Mouse (Mus musculus) G1E-ER4 (cell line): Measurements from ENCODE around the gene Rapgefl1. TPM values are rescaled to one million over a fixed set of nuclear protein-coding genes. Genes with fewer than 3 reads are reported as not detected.

Experiments
- GATA1 ChIP-seq: IDR thresholded peaks from one replicate; pipeline ENCODE4 v1.8.0; 2012; ENCODE audit warnings: low read length, inconsistent platforms
- polyA plus RNA-seq: library from polyadenylated mRNA; stranded (reverse); fragments of >175 nt; gene quantifications from 2 replicates; pipeline ENCODE4 v1.2.3, GENCODE M21; 2012

Rapgefl1 gene
- polyA plus RNA-seq, 1 experiment, result 0.12 TPM

GRCm38 (mm10) chr11:98869906-98870305 is 33.3 kb downstream of the Rapgefl1 start:
- no peak for TF ChIP-seq GATA1

DNA sequence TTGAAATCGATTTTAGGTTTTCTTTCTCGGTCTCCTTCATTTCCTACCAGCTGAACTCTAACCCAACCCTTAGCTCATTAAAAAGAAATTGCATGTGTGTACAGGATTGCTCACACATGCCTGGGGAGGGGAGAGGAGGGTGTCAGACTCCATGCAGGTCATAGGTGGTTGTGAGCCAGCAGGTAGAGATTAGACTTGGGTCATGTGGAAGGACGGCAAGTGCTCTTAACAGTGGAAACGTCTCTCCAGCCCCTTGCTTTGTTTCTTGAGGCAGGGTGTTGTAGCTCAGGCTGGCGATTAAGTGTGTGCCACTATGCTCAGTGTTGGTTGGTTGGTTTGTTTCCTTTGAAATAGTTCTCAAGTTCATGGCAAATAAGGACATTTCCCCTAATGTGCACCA is 34.2 kb downstream of the Rapgefl1 start:
- TF ChIP-seq GATA1, result no peak

GRCm38 (mm10) chr11:98871416-98871815 is 34.8 kb downstream of the Rapgefl1 start:
- no peak for TF ChIP-seq GATA1

DNA sequence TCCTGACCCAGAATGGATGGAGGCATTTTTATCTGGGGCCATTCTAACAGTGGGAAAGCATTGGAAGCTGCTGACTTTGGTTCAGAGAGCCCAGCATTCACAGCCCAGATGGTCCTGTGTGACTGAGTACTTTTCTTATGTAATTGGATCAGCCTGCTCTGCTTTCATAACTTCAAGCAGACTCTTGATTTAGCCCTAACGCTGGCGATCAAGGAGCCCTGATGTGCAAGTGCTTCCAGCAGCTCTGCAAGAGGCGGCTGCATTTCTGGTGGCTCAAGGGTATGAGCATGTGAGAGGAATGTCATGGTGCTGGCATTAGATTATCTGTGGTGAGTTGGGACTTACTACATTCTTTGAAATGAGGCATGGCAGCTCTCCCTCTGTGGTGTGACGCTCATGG is 35.5 kb downstream of the Rapgefl1 start:
- no peak for TF ChIP-seq GATA1

GRCm38 (mm10) chr11:98873900-98874299 is 37.3 kb downstream of the Rapgefl1 start:
- TF ChIP-seq GATA1, result no peak

DNA sequence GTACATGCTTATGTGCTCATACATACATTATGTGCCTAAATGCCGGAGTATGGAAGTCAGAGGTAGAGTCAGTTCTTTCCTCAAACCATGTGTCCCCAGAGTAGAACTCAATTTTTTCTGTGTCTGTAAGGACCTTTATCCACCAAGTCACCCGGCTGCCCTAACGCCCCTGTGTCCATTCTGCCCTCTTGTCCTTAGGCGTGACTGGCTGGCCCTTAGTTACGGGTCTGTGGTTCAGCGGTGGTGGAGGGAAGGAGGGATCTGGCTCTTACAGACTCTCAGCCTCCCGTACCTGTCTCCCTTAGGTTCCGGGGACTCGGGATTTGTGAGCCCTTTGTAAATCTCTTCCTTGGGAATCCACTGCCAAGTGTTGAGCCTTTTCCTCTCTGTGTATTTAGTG is 40.4 kb downstream of the Rapgefl1 start:
- TF ChIP-seq GATA1, result no peak

DNA sequence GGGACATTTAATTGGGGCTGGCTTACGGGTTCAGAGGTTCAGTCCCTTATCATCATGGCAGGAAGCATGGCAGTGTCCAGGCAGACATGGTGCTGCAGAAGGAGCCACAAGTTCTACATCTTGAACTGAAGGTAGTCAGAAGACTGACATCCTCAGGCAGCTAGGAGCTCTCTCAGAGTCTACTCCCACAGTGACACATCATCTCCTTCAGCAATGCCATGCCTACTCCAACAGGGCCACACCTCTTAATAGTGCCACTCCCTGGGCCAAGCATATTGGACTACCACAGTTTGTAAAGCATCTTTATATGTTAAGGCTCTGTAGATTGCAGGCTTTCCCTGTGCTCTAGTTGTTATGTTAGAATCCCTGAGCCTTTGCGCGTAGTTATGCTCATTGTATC is 51.1 kb downstream of the Rapgefl1 start:
- TF ChIP-seq GATA1, result no peak

DNA sequence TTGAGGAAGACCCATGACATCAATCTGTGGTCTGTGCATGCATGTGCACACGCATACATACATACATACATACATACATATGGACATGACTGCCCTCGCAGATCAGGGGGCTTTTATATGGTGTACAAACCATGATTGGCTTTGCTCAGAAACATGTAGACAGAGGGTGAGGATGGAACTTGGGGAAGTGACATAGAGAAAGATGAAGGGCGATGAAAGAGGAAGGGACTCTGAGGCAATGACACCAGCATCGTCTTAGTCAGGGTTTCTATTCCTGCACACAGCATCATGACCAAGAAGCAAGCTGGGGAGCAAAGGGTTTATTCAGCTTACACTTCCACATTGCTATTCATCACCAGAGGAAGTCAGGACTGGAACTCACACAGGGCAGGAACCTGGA is 52.5 kb downstream of the Rapgefl1 start:
- TF ChIP-seq GATA1, result no peak

DNA sequence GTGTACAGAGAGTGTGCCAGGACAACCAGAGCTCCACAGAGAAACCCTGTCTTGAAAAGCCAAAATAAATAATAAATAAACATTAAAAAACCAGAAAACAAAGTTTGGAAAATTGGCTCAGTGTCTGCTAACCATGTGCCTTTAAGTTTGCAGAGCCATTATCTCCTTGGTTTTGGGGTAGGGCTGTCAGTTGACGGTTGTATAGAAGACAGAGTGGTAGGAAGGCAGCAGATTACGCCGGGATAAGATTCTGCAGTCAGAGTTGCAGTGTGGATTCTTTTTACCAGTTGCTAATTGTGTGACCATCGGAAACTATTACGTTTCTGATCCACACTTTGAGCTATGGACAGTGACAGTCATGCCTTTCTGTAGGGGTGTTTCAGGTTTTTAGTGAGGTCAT is 53.4 kb downstream of the Rapgefl1 start:
- no peak for TF ChIP-seq GATA1

DNA sequence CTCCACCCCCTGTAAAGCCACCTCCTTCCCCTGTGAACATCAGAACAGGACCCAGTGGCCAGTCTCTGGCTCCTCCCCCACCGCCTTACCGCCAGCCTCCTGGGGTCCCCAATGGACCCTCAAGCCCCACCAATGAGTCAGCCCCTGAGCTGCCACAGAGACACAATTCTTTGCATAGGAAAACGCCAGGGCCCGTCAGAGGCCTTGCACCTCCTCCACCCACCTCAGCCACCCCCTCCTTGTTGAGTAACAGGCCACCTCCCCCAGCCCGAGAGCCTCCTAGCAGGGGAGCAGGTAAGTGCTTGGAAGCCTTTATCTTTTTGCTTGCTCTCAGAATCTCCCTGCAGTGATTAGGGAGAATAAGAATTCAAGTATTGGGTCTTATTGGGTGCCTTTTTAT is 55.8 kb downstream of the Rapgefl1 start:
- TF ChIP-seq GATA1, result no peak

DNA sequence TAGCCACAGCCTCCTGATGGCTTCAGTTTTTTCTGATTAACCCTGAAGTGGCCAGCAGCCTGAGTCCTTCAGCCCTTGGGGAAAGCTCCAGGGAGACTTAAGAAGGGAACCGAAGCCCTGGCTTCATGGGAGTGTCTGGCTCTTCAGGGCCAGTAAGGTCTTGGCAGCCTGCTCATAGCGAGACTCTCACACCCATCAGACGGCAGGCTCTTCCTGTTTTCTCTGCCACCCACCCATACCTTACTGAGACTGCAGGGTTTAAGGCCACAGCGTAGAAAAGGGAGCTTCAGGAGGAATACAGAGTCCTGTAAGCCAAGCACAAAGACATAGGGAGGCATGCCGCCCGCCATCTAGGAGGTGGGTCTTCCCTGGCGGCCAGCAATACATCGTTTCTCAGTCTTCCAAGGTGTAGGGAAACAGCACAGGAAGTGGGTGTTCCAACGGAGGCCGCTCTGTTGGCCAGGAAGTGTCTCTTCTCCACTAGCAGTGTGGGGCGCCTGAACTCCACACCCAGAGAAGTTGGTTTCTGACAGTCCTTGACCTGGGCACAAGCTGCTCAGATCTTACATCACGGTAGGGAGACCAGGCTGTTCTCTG is 64.0 kb downstream of the Rapgefl1 start:
- TF ChIP-seq GATA1, result no peak

- no peak for TF ChIP-seq GATA1
Measured at GRCm38 (mm10) chr11:98902621-98903245, 66.1 kb downstream of the Rapgefl1 start.

Other genes starting within 250 kb of the Rapgefl1 start
- 38.2 and 44.7 TPM in 2 replicates for gene Ormdl3, start 249.4 kb upstream of the Rapgefl1 start, polyA plus RNA-seq
- gene Lrrc3c, start 238.5 kb upstream of the Rapgefl1 start, polyA plus RNA-seq, result not detected in 2 replicates
- not detected in 2 replicates for gene Gm12355, start 211.1 kb upstream of the Rapgefl1 start, polyA plus RNA-seq
- 0.04 TPM in 1 of 2 replicates, not detected in the other for gene Gsdma3, start 210.4 kb upstream of the Rapgefl1 start, polyA plus RNA-seq
- gene Gsdma2, start 190.0 kb upstream of the Rapgefl1 start, polyA plus RNA-seq, result not detected in 2 replicates
- gene Gsdma, start 172.4 kb upstream of the Rapgefl1 start, polyA plus RNA-seq, result 0.04 TPM in 2 replicates
- 253 TPM in 2 replicates for gene Psmd3, start 154.2 kb upstream of the Rapgefl1 start, polyA plus RNA-seq
- not detected in 2 replicates for gene Csf3, start 135.5 kb upstream of the Rapgefl1 start, polyA plus RNA-seq
- gene Med24, start 107.3 kb upstream of the Rapgefl1 start, polyA plus RNA-seq, result 78.9 and 103 TPM in 2 replicates
- gene Thra, start 96.1 kb upstream of the Rapgefl1 start, polyA plus RNA-seq, result 30.8 and 40.6 TPM in 2 replicates
- 3.1 and 3.5 TPM in 2 replicates for gene Nr1d1, start 61.5 kb upstream of the Rapgefl1 start, polyA plus RNA-seq
- gene Msl1, start 41.3 kb upstream of the Rapgefl1 start, polyA plus RNA-seq, result 42.1 and 53.0 TPM in 2 replicates
- 42.8 and 43.0 TPM in 2 replicates for gene Casc3, start 31.9 kb upstream of the Rapgefl1 start, polyA plus RNA-seq
- 13.8 and 16.1 TPM in 2 replicates for gene Wipf2, start 26.9 kb downstream of the Rapgefl1 start, polyA plus RNA-seq
- gene Cdc6, start 71.0 kb downstream of the Rapgefl1 start, polyA plus RNA-seq, result 1.9 and 2.4 TPM in 2 replicates
- 24.9 and 26.9 TPM in 2 replicates for gene Rara, start 91.0 kb downstream of the Rapgefl1 start, polyA plus RNA-seq
- not detected in 2 replicates for gene Gjd3, start 146.2 kb downstream of the Rapgefl1 start, polyA plus RNA-seq
- 15.1 and 74.1 TPM in 2 replicates for gene Top2a, start 187.4 kb downstream of the Rapgefl1 start, polyA plus RNA-seq
- not detected in 2 replicates for gene Igfbp4, start 204.5 kb downstream of the Rapgefl1 start, polyA plus RNA-seq